Mouse (Mus musculus) heart, embryonic 16.5 days (tissue): ENCODE results near the gene Ice1. TPM values are rescaled to one million over a fixed set of nuclear protein-coding genes. Genes with fewer than 3 reads are reported as not detected.

ENCODE experiments used
- ATAC-seq: fragments of 200-750 bp; cut with Nextera tagmentation; replicated peaks from 2 replicates; pipeline ENCODE4 v1.8.0; 2017; ENCODE audit warnings: moderate number of reproducible peaks; ENCODE audit not compliant: insufficient read depth, low FRiP score; ENCODE audit errors: extremely low read depth
- H3K27ac ChIP-seq: fragments of 300-500 bp; sonication (generic); 2 replicates; pipeline ENCODE4 v1.5.1; 2014; ENCODE audit warnings: mild to moderate bottlenecking, low read length, control low read depth, moderate library complexity
- H3K27me3 ChIP-seq: fragments of 300-500 bp; sonication (generic); 2 replicates; pipeline ENCODE4 v1.6.1; 2014; ENCODE audit warnings: low read length, mixed read lengths; ENCODE audit not compliant: control insufficient read depth, insufficient read depth
- H3K36me3 ChIP-seq: fragments of 300-500 bp; sonication (generic); 2 replicates; pipeline ENCODE4 v1.6.1; 2014; ENCODE audit not compliant: control insufficient read depth, insufficient read depth
- H3K4me1 ChIP-seq: fragments of 300-500 bp; sonication (generic); 2 replicates; pipeline ENCODE4 v1.6.1; 2014; ENCODE audit warnings: low read length, mixed read lengths; ENCODE audit not compliant: control insufficient read depth, insufficient read depth
- H3K4me2 ChIP-seq: fragments of 300-500 bp; sonication (generic); 2 replicates; pipeline ENCODE4 v1.6.1; 2014; ENCODE audit warnings: low read depth, mild to moderate bottlenecking, control low read depth, low read length
- H3K4me3 ChIP-seq: fragments of 300-500 bp; sonication (generic); 2 replicates; pipeline ENCODE4 v1.5.1; 2014; ENCODE audit warnings: mild to moderate bottlenecking, control low read depth, low read length
- H3K9ac ChIP-seq: fragments of 300-500 bp; sonication (generic); 2 replicates; pipeline ENCODE4 v1.6.1; 2014; ENCODE audit warnings: low read length, control low read depth
- H3K9me3 ChIP-seq: fragments of 300-500 bp; sonication (generic); replicated peaks from 2 replicates; pipeline ENCODE4 v1.6.1; 2016; ENCODE audit warnings: low read length; ENCODE audit not compliant: control insufficient read depth
- WGBS: fragments of 180-500 bp; shearing (Covaris S2); extraction: QIAGEN DNeasy Blood & Tissue Kit; methylation state at CpG from one replicate; pipeline ENCODE4 v1.1.7; 2014; 5-methylcytosine and 5-hydroxymethylcytosine counted together
- polyA plus RNA-seq: library from polyadenylated mRNA; unstranded; fragments of >200 nt; fragmentation: Nextera tagmentation; extraction: Ambion mirVana; gene quantifications from 2 replicates; pipeline ENCODE4 v1.2.1, GENCODE M21; 2015

Gene Ice1
- polyA plus RNA-seq, 1 experiment from 2014 or later: 11.5 TPM

DNA sequence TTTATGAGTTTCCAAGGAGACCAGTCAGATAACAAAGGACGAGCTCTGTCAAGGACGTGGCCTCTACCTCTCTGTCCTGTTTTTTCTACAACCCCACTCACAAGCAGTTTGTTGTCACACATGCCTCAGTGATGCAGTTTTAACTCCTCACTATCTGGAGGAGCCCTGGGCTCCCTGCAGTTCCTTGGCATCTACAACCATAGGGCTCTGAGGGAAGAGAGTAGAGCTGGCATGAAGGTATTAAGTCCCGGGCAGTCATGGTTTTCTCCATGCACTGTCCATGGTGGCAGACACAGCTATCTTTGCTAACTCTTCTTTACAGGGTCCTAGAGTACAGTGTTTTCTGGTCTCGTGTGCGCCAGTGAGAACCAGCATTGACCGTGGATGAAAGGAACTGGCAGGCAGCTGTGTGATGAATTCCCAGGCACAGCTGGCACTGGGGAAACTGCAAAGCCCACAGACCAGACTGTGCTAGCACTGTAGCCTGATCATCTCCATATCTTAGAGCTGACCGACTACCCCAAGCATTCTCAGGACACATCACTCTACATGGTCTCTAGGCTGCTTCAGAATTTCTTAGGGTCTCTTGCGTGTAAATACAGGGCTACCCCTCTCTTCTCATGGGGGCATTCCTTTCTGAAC lies 127.9 kb downstream of the Ice1 start:
- Histone ChIP-seq H3K36me3 (no peaks in the 10 kb centered on the region), H3K9ac (no peak overlapping the region), H3K4me1 (no peaks in the 10 kb centered on the region), H3K4me2 (no peak overlapping the region), H3K27me3 (no peaks in the 10 kb centered on the region), H3K4me3 (no peak overlapping the region), H3K9me3 (no peaks in the 10 kb centered on the region), H3K27ac (no peak overlapping the region)
- WGBS: 72% methylated on average over 8 of the region's 8 CpGs
- no peak for ATAC-seq

- H3K27me3 ChIP-seq: no peaks in the 10 kb centered on the region
- H3K27ac ChIP-seq: no peak overlapping the region
- 64% methylated on average over 5 of the region's 5 CpGs for WGBS
- H3K36me3 ChIP-seq: no peaks in the 10 kb centered on the region
- no peaks in the 10 kb centered on the region for H3K9me3 ChIP-seq
- no peaks in the 10 kb centered on the region for H3K4me1 ChIP-seq
- H3K9ac ChIP-seq: no peak overlapping the region
- ATAC-seq: no peak
- no peak overlapping the region for H3K4me3 ChIP-seq
- no peak overlapping the region for H3K4me2 ChIP-seq
Measured at GRCm38 (mm10) chr13:70508708-70509374, 128.6 kb downstream of the Ice1 start.

Other genes with a start within 250 kb of the Ice1 start
- 0.09 and 0.11 TPM in 2 replicates for gene Adamts16, start 204.2 kb upstream of the Ice1 start, polyA plus RNA-seq